Mouse (Mus musculus) olfactory bulb, adult 2 months (tissue): ENCODE measurements around the gene Btn2a2. TPM values are rescaled to one million over a fixed set of nuclear protein-coding genes. Genes with fewer than 3 reads are reported as not detected.

ENCODE experiments used
- H3K27ac ChIP-seq: fragments of 200-500 bp; 2 replicates; pipeline ENCODE4 v1.5.1; 2012; ENCODE audit warnings: low read depth, low read length; ENCODE audit not compliant: insufficient read depth
- H3K4me1 ChIP-seq: fragments of 200-500 bp; 2 replicates; pipeline ENCODE4 v1.6.1; 2012; ENCODE audit warnings: low read length; ENCODE audit not compliant: control insufficient read depth, insufficient read depth
- H3K4me3 ChIP-seq: fragments of 200-500 bp; 2 replicates; pipeline ENCODE4 v1.5.1; 2012; ENCODE audit warnings: mild to moderate bottlenecking, low read depth, low read length, moderate library complexity; ENCODE audit not compliant: insufficient read depth
- CTCF ChIP-seq: fragments of 200-500 bp; IDR thresholded peaks from 2 replicates; pipeline ENCODE4 v1.5.1; 2012; ENCODE audit warnings: low read depth, mild to moderate bottlenecking, low read length, moderate library complexity; ENCODE audit not compliant: insufficient read depth
- POLR2A ChIP-seq: fragments of 200-500 bp; IDR thresholded peaks from 2 replicates; pipeline ENCODE4 v1.6.1; 2012; ENCODE audit warnings: mild to moderate bottlenecking, low read depth, low read length, moderate library complexity; ENCODE audit not compliant: insufficient read depth
- WGBS: fragments of 180-500 bp; shearing (Covaris S2); methylation state at CpG from one replicate; pipeline ENCODE4 v1.1.7; 2018; 5-methylcytosine and 5-hydroxymethylcytosine counted together
- polyA plus RNA-seq: library from polyadenylated mRNA; stranded (reverse); fragments of >200 nt; gene quantifications from 2 replicates; pipeline ENCODE4 v1.2.4, GENCODE M21; 2012; ENCODE audit warnings: low replicate concordance; ENCODE audit not compliant: missing spikeins, insufficient read depth, insufficient read length

The Btn2a2 gene
- polyA plus RNA-seq, 1 experiment = not detected

DNA sequence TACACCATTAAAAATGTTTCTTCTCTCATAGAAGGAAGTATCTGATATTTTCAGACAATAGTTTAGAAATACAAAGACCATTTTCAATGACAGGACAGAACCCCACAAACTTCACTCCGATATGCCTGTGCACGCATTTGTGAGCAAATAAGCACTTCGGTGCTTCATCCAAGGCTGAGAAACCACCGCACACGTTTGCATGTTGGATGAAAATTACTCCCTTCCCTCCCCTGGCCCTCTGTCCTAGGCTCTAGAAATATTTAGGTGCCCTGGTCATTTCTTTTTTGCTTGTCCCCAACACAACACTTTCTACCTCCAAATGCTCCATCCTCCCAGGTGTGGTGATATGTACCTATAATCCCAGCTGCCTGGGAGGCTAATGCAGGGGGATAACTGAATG is 12.9 kb upstream of the Btn2a2 start:
- H3K4me1 ChIP-seq = no peaks in the 10 kb centered on the region
- no peak overlapping the region for H3K27ac ChIP-seq
- 46% methylated on average over 5 of the region's 5 CpGs for WGBS
- TF ChIP-seq POLR2A (no peak), CTCF (no peak)
- no peak overlapping the region for H3K4me3 ChIP-seq

GRCm38 (mm10) chr13:23500424-23501200 is 12.0 kb upstream of the Btn2a2 start:
- Histone ChIP-seq H3K4me1 (no peaks in the 10 kb centered on the region), H3K27ac (no peak overlapping the region), H3K4me3 (no peak overlapping the region)
- WGBS = 22% methylated on average over 17 of the region's 17 CpGs
- TF ChIP-seq CTCF = no peak
- TF ChIP-seq POLR2A = no peak

- Histone ChIP-seq H3K4me1 (no peaks in the 10 kb centered on the region), H3K27ac (no peak overlapping the region), H3K4me3 (no peak overlapping the region)
- TF ChIP-seq CTCF (no peak), POLR2A (no peak)
- 58% methylated on average over 7 of the region's 7 CpGs for WGBS
These were observed 11.3 kb upstream of the Btn2a2 start for GRCm38 (mm10) chr13:23499943-23500342.

- 18% methylated on average over 10 of the region's 10 CpGs for WGBS
- no peak for TF ChIP-seq POLR2A
- no peak for TF ChIP-seq CTCF
- Histone ChIP-seq H3K27ac (no peak overlapping the region), H3K4me3 (no peak overlapping the region), H3K4me1 (no peaks in the 10 kb centered on the region)
These were observed 10.0 kb upstream of the Btn2a2 start for GRCm38 (mm10) chr13:23498653-23499052.

- WGBS = 39% methylated on average over 19 of the region's 19 CpGs
- H3K27ac ChIP-seq = no peak overlapping the region
- no peak overlapping the region for H3K4me3 ChIP-seq
- TF ChIP-seq POLR2A (no peak), CTCF (no peak)
- no peaks in the 10 kb centered on the region for H3K4me1 ChIP-seq
These were observed 9.1 kb upstream of the Btn2a2 start for GRCm38 (mm10) chr13:23497656-23498321.

GRCm38 (mm10) chr13:23495526-23495925 is 6.9 kb upstream of the Btn2a2 start:
- Histone ChIP-seq H3K27ac (no peak overlapping the region), H3K4me3 (no peak overlapping the region), H3K4me1 (peaks cover 2% of the 10 kb centered on the region; the same call in 1 of the 2 replicates)
- WGBS = 90% methylated on average over 6 of the region's 6 CpGs
- TF ChIP-seq CTCF (no peak), POLR2A (no peak)

- 21% methylated on average over 14 of the region's 14 CpGs for WGBS
- TF ChIP-seq POLR2A = no peak
- TF ChIP-seq CTCF = no peak
These were observed 3.3 kb upstream of the Btn2a2 start for GRCm38 (mm10) chr13:23491990-23492389.

GRCm38 (mm10) chr13:23491263-23491662 is 2.6 kb upstream of the Btn2a2 start:
- Histone ChIP-seq H3K27ac (no peak overlapping the region), H3K4me1 (peaks cover 9% of the 10 kb centered on the region), H3K4me3 (no peak overlapping the region)
- TF ChIP-seq POLR2A (no peak), CTCF (no peak)
- 20% methylated on average over 1 of the region's 1 CpGs for WGBS

More at GRCm38 (mm10) chr13:23491990-23492389, 3.3 kb upstream of the Btn2a2 start:
- H3K4me1 ChIP-seq = peaks cover 9% of the 10 kb centered on the region
- H3K27ac ChIP-seq = no peak overlapping the region
- no peak overlapping the region for H3K4me3 ChIP-seq

DNA sequence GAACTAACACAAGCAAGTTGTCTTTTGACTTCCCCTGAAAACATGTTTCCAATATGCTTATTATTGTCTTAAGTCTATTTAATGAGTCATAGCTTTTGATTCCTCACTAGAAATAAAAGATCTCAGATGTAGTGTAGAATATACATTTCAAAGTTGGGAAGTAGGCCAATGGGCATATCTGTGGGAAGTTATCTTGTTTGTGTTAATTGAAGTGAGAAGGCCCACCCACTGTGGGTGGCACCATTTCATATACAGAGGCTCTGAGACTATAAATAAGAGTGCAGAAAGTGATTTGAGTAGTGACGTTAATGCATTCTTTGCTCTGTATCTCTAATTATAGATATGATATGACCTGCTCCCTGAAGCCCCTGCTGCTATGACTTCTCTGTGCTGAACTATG is 2.2 kb upstream of the Btn2a2 start:
- Histone ChIP-seq H3K4me1 (peaks cover 9% of the 10 kb centered on the region), H3K27ac (no peak overlapping the region), H3K4me3 (no peak overlapping the region)
- 54% methylated on average over 1 of the region's 1 CpGs for WGBS
- TF ChIP-seq POLR2A (no peak), CTCF (no peak)
